Mouse (Mus musculus) embryonic facial prominence, embryonic 14.5 days (tissue): Measurements from ENCODE around the gene Lpcat2. TPM values are rescaled to one million over a fixed set of nuclear protein-coding genes. Genes with fewer than 3 reads are reported as not detected.
A peak's percentile ranks its signal among the peaks of the same experiment; 100 is the strongest.

Source experiments
- ATAC-seq: fragments of 200-750 bp; cut with Nextera tagmentation; 2 replicates; pipeline ENCODE4 v1.8.0; 2017; ENCODE audit warnings: low read depth, moderate number of reproducible peaks, moderate TSS enrichment
- DNase-seq: peaks from one replicate; pipeline ENCODE4 v3.0.0-alpha.2; 2015; ENCODE audit warnings: low spot score
- H3K27ac ChIP-seq: fragments of 300-500 bp; sonication (generic); replicated peaks from 2 replicates; pipeline ENCODE4 v1.5.1; 2014; ENCODE audit warnings: low read depth, mild to moderate bottlenecking, low read length, moderate library complexity
- H3K27me3 ChIP-seq: fragments of 300-500 bp; sonication (generic); replicated peaks from 2 replicates; pipeline ENCODE4 v1.6.1; 2014; ENCODE audit warnings: low read length; ENCODE audit not compliant: control insufficient read depth, insufficient read depth
- H3K36me3 ChIP-seq: fragments of 300-500 bp; sonication (generic); 2 replicates; pipeline ENCODE4 v1.6.1; 2014; ENCODE audit warnings: low read length, mixed read lengths; ENCODE audit not compliant: control insufficient read depth, insufficient read depth
- H3K4me1 ChIP-seq: fragments of 300-500 bp; sonication (generic); 2 replicates; pipeline ENCODE4 v1.6.1; 2014; ENCODE audit warnings: antibody characterized with exemption, low read length; ENCODE audit not compliant: control insufficient read depth, insufficient read depth
- H3K4me2 ChIP-seq: fragments of 300-500 bp; sonication (generic); 2 replicates; pipeline ENCODE4 v1.6.1; 2014; ENCODE audit warnings: low read depth, mild to moderate bottlenecking, low read length, moderate library complexity, mixed read lengths
- H3K4me3 ChIP-seq: fragments of 300-500 bp; sonication (generic); 2 replicates; pipeline ENCODE4 v1.5.1; 2014; ENCODE audit warnings: low read depth, mild to moderate bottlenecking, low read length
- H3K9ac ChIP-seq: fragments of 300-500 bp; sonication (generic); 2 replicates; pipeline ENCODE4 v1.6.1; 2014; ENCODE audit warnings: low read depth, mild to moderate bottlenecking, low read length, moderate library complexity, mixed read lengths
- H3K9me3 ChIP-seq: fragments of 300-500 bp; sonication (generic); 2 replicates; pipeline ENCODE4 v1.6.1; 2016; ENCODE audit warnings: low read length; ENCODE audit not compliant: control insufficient read depth
- WGBS: fragments of 180-500 bp; shearing (Covaris S2); extraction: QIAGEN DNeasy Blood & Tissue Kit; methylation state at CpG from one replicate; pipeline ENCODE4 v1.1.7; 2014; 5-methylcytosine and 5-hydroxymethylcytosine counted together
- polyA plus RNA-seq: library from polyadenylated mRNA; unstranded; fragments of >200 nt; fragmentation: Nextera tagmentation; extraction: Ambion mirVana; gene quantifications from 2 replicates; pipeline ENCODE4 v1.2.1, GENCODE M21; 2014

Gene Lpcat2
- polyA plus RNA-seq, 1 experiment from 2014 or later: 10.2 TPM

GRCm38 (mm10) chr8:92828251-92828743 lies 26.8 kb upstream of the Lpcat2 start:
- WGBS: 19% methylated on average over 12 of the region's 15 CpGs
- Histone ChIP-seq H3K27me3 (no peaks in the 10 kb centered on the region; the same call in 1 of the 2 replicates), H3K27ac (peak overlapping the region; percentile 89), H3K4me1 (peaks cover 20% of the 10 kb centered on the region), H3K9me3 (no peaks in the 10 kb centered on the region), H3K4me3 (peak overlapping the region; percentile 47), H3K4me2 (peak overlapping the region; percentile 55), H3K9ac (peak overlapping the region; percentile 69), H3K36me3 (peaks cover 31% of the 10 kb centered on the region)
- DNase-seq (peak; percentile 91), ATAC-seq (peak; percentile 70; the same call in 1 of the 2 replicates)

- Histone ChIP-seq H3K27me3 (no peaks in the 10 kb centered on the region), H3K9me3 (no peaks in the 10 kb centered on the region), H3K36me3 (peaks cover 80% of the 10 kb centered on the region), H3K9ac (no peak overlapping the region), H3K4me3 (no peak overlapping the region), H3K4me2 (no peak overlapping the region), H3K27ac (0 out of 2 replicates have a peak overlapping the region, but pooled peaks have one; percentile 21), H3K4me1 (peaks cover 5% of the 10 kb centered on the region; the same call in 1 of the 2 replicates)
- DNase-seq (no peak), ATAC-seq (no peak)
- WGBS: 55% methylated on average over 5 of the region's 5 CpGs
Observed at GRCm38 (mm10) chr8:92834065-92834731, 20.9 kb upstream of the Lpcat2 start.

GRCm38 (mm10) chr8:92834786-92835500 lies 20.2 kb upstream of the Lpcat2 start:
- 0 out of 2 replicates have a peak overlapping the region, but pooled peaks have one; percentile 21 for H3K27ac ChIP-seq
- peak; percentile 77 for DNase-seq
- peak; percentile 45 for ATAC-seq

GRCm38 (mm10) chr8:92835901-92836300 lies 19.2 kb upstream of the Lpcat2 start:
- no peak overlapping the region for H3K4me2 ChIP-seq
- H3K9ac ChIP-seq: no peak overlapping the region
- 93% methylated on average over 11 of the region's 11 CpGs for WGBS
- H3K4me3 ChIP-seq: no peak overlapping the region
- H3K27me3 ChIP-seq: no peaks in the 10 kb centered on the region
- DNase-seq (no peak), ATAC-seq (no peak)
- peaks cover 90% of the 10 kb centered on the region for H3K36me3 ChIP-seq
- H3K27ac ChIP-seq: no peak overlapping the region
- peaks cover 5% of the 10 kb centered on the region; the same call in 1 of the 2 replicates for H3K4me1 ChIP-seq
- no peaks in the 10 kb centered on the region for H3K9me3 ChIP-seq

More at GRCm38 (mm10) chr8:92834786-92835500, 20.2 kb upstream of the Lpcat2 start:
- WGBS: 71% methylated on average over 11 of the region's 11 CpGs
- H3K9ac ChIP-seq: no peak overlapping the region
- H3K4me1 ChIP-seq: peaks cover 5% of the 10 kb centered on the region; the same call in 1 of the 2 replicates
- H3K36me3 ChIP-seq: peaks cover 87% of the 10 kb centered on the region
- no peaks in the 10 kb centered on the region for H3K27me3 ChIP-seq
- H3K4me3 ChIP-seq: no peak overlapping the region
- no peaks in the 10 kb centered on the region for H3K9me3 ChIP-seq
- no peak overlapping the region for H3K4me2 ChIP-seq

GRCm38 (mm10) chr8:92838616-92839015 lies 16.5 kb upstream of the Lpcat2 start:
- H3K27me3 ChIP-seq: no peaks in the 10 kb centered on the region
- 75% methylated on average over 3 of the region's 3 CpGs for WGBS
- peak; percentile 82 for DNase-seq
- H3K27ac ChIP-seq: no peak overlapping the region
- H3K4me2 ChIP-seq: no peak overlapping the region
- H3K4me1 ChIP-seq: peaks cover 5% of the 10 kb centered on the region; the same call in 1 of the 2 replicates
- peaks cover 77% of the 10 kb centered on the region for H3K36me3 ChIP-seq
- H3K9me3 ChIP-seq: no peaks in the 10 kb centered on the region
- no peak overlapping the region for H3K4me3 ChIP-seq
- no peak for ATAC-seq
- H3K9ac ChIP-seq: no peak overlapping the region

GRCm38 (mm10) chr8:92839161-92839560 lies 16.0 kb upstream of the Lpcat2 start:
- Histone ChIP-seq H3K27ac (no peak overlapping the region), H3K27me3 (no peaks in the 10 kb centered on the region), H3K4me3 (no peak overlapping the region), H3K4me2 (no peak overlapping the region), H3K36me3 (peaks cover 79% of the 10 kb centered on the region), H3K9me3 (no peaks in the 10 kb centered on the region), H3K9ac (no peak overlapping the region), H3K4me1 (peaks cover 5% of the 10 kb centered on the region; the same call in 1 of the 2 replicates)
- 94% methylated on average over 8 of the region's 8 CpGs for WGBS
- DNase-seq (no peak), ATAC-seq (no peak)

- H3K4me2 ChIP-seq: no peak overlapping the region
- peaks cover 3% of the 10 kb centered on the region; the same call in 1 of the 2 replicates for H3K4me1 ChIP-seq
- H3K36me3 ChIP-seq: peaks cover 82% of the 10 kb centered on the region
- H3K4me3 ChIP-seq: no peak overlapping the region
- no peak overlapping the region for H3K9ac ChIP-seq
- ATAC-seq (0 out of 2 replicates have a peak, but pooled peaks have one; percentile 7), DNase-seq (no peak)
- H3K9me3 ChIP-seq: no peaks in the 10 kb centered on the region
- no peaks in the 10 kb centered on the region for H3K27me3 ChIP-seq
- no peak overlapping the region for H3K27ac ChIP-seq
- 90% methylated on average over 7 of the region's 7 CpGs for WGBS
Observed at GRCm38 (mm10) chr8:92839876-92840275, 15.3 kb upstream of the Lpcat2 start.

- WGBS: 43% methylated on average over 3 of the region's 3 CpGs
- Histone ChIP-seq H3K27me3 (no peaks in the 10 kb centered on the region), H3K27ac (peak overlapping the region; percentile 46), H3K4me3 (no peak overlapping the region), H3K9me3 (no peaks in the 10 kb centered on the region), H3K4me1 (peaks cover 26% of the 10 kb centered on the region), H3K9ac (no peak overlapping the region), H3K36me3 (peaks cover 81% of the 10 kb centered on the region), H3K4me2 (no peak overlapping the region)
- ATAC-seq (no peak), DNase-seq (peak; percentile 63)
Observed at GRCm38 (mm10) chr8:92846684-92847083, 8.5 kb upstream of the Lpcat2 start.
